Mouse (Mus musculus): ENCODE data around the gene Hoxa6.

Gene Hoxa6

GRCm38 (mm10) chr6:52185834-52186233 is 22.7 kb downstream of the Hoxa6 start:
- ChIA-PET POLR2A (no interaction called here), CTCF (interaction anchor here in 1 of 4 experiments (0.7 kb wide), 1 partner anchor 137 kb away, joined by 3 read pairs; no protein-coding TSS in a partner anchor)

DNA sequence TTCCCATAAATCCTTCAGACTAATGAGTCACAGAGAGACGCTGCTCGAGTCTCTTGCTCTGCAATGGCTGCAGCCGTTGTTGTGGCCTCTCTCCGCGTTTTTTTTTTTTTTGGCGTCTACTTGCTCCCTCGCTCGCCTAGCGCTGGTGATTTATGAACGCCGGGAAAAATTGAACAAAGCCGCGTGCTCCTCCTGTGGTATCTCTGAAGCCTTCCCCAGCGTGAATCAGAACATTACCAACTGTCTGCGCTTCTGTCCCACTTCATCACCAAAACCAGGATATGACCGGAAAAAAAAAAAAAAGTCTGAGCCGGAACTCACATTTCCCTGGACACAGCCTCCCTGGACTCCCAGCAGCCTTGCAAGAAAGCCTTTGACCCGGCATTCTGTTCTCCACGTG is 23.3 kb downstream of the Hoxa6 start:
- ChIA-PET POLR2A (interaction anchor here in 2 of 4 experiments (0.8 to 3.1 kb wide), 3 partner anchors 11 to 833 kb away, joined by 4 to 18 read pairs (median 4); no protein-coding TSS in a partner anchor), CTCF (interaction anchor here in 1 of 4 experiments (0.7 kb wide), 1 partner anchor 137 kb away, joined by 3 read pairs; no protein-coding TSS in a partner anchor)

- CTCF ChIA-PET, result interaction anchor here in 1 of 4 experiments (0.5 kb wide), 1 partner anchor 17 kb away, joined by 3 read pairs; no protein-coding TSS in a partner anchor
- POLR2A ChIA-PET, result interaction anchor here in 2 of 4 experiments (0.8 to 3.1 kb wide), 3 partner anchors 11 to 833 kb away, joined by 4 to 18 read pairs (median 4); no protein-coding TSS in a partner anchor
Observed at GRCm38 (mm10) chr6:52184668-52185067, 23.9 kb downstream of the Hoxa6 start.

GRCm38 (mm10) chr6:52183311-52184080 is 25.0 kb downstream of the Hoxa6 start:
- POLR2A ChIA-PET, result interaction anchor here in 1 of 4 experiments (0.6 to 3.1 kb wide), 4 partner anchors 9 to 26 kb away, joined by 3 to 18 read pairs (median 4); no protein-coding TSS in a partner anchor
- CTCF ChIA-PET, result interaction anchor here in 3 of 4 experiments (0.6 to 1.1 kb wide), 3 partner anchors 57 to 674 kb away, joined by 3 read pairs; partner anchors contain the start of gene Hoxa10 (in 1 of the 3)

GRCm38 (mm10) chr6:52182793-52183192 is 25.7 kb downstream of the Hoxa6 start:
- ChIA-PET POLR2A (interaction anchor here in 1 of 4 experiments (0.6 to 3.1 kb wide), 3 partner anchors 9 to 42 kb away, joined by 4 to 18 read pairs (median 4); no protein-coding TSS in a partner anchor), CTCF (interaction anchor here in 1 of 4 experiments (0.7 kb wide), 1 partner anchor 16 kb away, joined by 3 read pairs; no protein-coding TSS in a partner anchor)

GRCm38 (mm10) chr6:52182030-52182429 is 26.5 kb downstream of the Hoxa6 start:
- CTCF ChIA-PET, result no interaction called here
- POLR2A ChIA-PET, result interaction anchor here in 1 of 4 experiments (1.5 kb wide), 1 partner anchor 43 kb away, joined by 4 read pairs; no protein-coding TSS in a partner anchor

GRCm38 (mm10) chr6:52180726-52181125 is 27.8 kb downstream of the Hoxa6 start:
- CTCF ChIA-PET, result no interaction called here
- POLR2A ChIA-PET, result interaction anchor here in 1 of 4 experiments (0.7 kb wide), 1 partner anchor 21 kb away, joined by 3 read pairs; no protein-coding TSS in a partner anchor

DNA sequence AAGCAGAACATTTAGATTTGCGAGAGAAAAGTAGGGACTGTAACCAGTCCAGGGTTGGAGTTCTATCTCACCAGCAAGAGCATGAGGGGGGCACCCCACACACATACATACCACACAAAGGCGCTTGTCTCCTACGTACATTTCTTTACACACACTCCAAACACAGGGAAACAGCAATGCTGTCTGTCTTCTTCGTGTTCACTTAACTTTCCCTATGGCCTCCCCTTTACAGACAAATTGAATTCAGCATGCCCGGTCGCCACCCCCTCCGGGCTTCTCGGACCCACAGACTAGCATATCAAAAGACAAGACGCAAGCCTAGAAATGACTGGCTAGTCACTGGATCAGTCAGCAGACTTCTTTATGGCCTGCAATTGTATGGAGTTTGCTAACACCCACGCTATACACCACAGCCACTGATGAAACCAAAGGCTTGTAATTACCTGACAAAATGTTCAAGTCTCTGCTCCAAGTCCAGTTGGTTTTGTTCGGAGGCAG is 28.3 kb downstream of the Hoxa6 start:
- ChIA-PET CTCF (no interaction called here), POLR2A (interaction anchor here in 1 of 4 experiments (9.7 kb wide), 1 partner anchor 20 kb away, joined by 75 read pairs; the partner anchor contains the start of gene Hoxa1)

DNA sequence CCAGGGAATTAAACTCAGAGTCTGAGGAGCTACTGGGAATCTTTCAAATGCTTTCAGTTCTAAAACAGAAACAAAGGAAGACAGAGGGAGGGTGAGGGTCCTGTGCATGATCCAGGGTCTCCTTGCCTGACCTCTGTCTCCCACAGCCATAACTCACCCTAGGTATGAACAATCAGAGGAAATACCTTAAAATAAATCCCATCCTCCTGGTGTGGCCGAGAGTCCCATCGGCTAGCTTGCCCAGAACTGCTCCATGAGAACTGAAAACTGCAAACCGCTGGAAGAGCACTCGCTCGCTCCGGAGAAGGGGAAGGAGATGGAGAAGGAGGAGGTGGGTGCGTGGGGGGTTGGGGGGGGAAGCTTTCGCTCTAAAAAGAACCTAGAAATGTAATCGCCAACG is 28.8 kb downstream of the Hoxa6 start:
- POLR2A ChIA-PET, result interaction anchor here in 2 of 4 experiments (0.7 to 9.7 kb wide), 3 partner anchors 12 to 19 kb away, joined by 3 to 75 read pairs (median 17); partner anchors contain the start of genes Hoxa1 (in 1 of the 2) and Hoxa4 (in 1 of the 2)
- CTCF ChIA-PET, result no interaction called here

GRCm38 (mm10) chr6:52178918-52179665 is 29.4 kb downstream of the Hoxa6 start:
- ChIA-PET CTCF (interaction anchor here in 2 of 4 experiments (1.0 to 1.2 kb wide), 2 partner anchors 43 to 134 kb away, joined by 3 read pairs; partner anchors contain the start of gene Hoxa7 (in 1 of the 2)), POLR2A (interaction anchor here in 2 of 4 experiments (0.7 to 9.7 kb wide), 4 partner anchors 12 to 145 kb away, joined by 3 to 75 read pairs (median 10); partner anchors contain the start of genes Hoxa1 (in 1 of the 2) and Hoxa4 (in 1 of the 2))

GRCm38 (mm10) chr6:52177806-52178205 is 30.7 kb downstream of the Hoxa6 start:
- CTCF ChIA-PET, result interaction anchor here in 2 of 4 experiments (0.5 to 1.3 kb wide), 3 partner anchors 27 to 63 kb away, joined by 3 to 5 read pairs (median 4); partner anchors contain the start of gene Hoxa10 (in 2 of the 2)

GRCm38 (mm10) chr6:52177061-52177735 is 31.3 kb downstream of the Hoxa6 start, which contains the start of gene 5730596B20Rik:
5730596B20Rik (plus strand) TSS chr6:52177498.
- ChIA-PET POLR2A (interaction anchor here in 2 of 4 experiments (0.5 to 9.7 kb wide), 12 partner anchors 9 to 786 kb away, joined by 3 to 75 read pairs (median 4); partner anchors contain the start of genes Gm28308 (in 1 of the 2), Hoxa1 (in 1 of the 2), Hoxa3 (in 1 of the 2) and Hoxa4 (in 1 of the 2)), CTCF (interaction anchor here in 2 of 4 experiments (0.7 to 1.3 kb wide), 3 partner anchors 28 to 63 kb away, joined by 3 to 4 read pairs (median 4); partner anchors contain the start of gene Hoxa10 (in 1 of the 2))

More at GRCm38 (mm10) chr6:52177806-52178205, 30.7 kb downstream of the Hoxa6 start:
- POLR2A ChIA-PET, result interaction anchor here in 2 of 4 experiments (0.7 to 9.7 kb wide), 9 partner anchors 10 to 70 kb away, joined by 3 to 75 read pairs (median 4); partner anchors contain the start of genes Gm28308 (in 1 of the 2), Hoxa1 (in 1 of the 2), Hoxa3 (in 1 of the 2) and Hoxa4 (in 1 of the 2)

- CTCF ChIA-PET, result interaction anchor here in 2 of 4 experiments (0.7 to 1.3 kb wide), 2 partner anchors 35 to 64 kb away, joined by 3 to 4 read pairs; partner anchors contain the start of gene Hoxa10 (in 1 of the 2)
- POLR2A ChIA-PET, result interaction anchor here in 3 of 4 experiments (0.6 to 9.7 kb wide), 11 partner anchors 13 to 969 kb away, joined by 3 to 75 read pairs (median 3); partner anchors contain the start of genes Hoxa1 (in 1 of the 3) and Hoxa4 (in 1 of the 3)
Observed at GRCm38 (mm10) chr6:52176391-52176790, 32.1 kb downstream of the Hoxa6 start.

DNA sequence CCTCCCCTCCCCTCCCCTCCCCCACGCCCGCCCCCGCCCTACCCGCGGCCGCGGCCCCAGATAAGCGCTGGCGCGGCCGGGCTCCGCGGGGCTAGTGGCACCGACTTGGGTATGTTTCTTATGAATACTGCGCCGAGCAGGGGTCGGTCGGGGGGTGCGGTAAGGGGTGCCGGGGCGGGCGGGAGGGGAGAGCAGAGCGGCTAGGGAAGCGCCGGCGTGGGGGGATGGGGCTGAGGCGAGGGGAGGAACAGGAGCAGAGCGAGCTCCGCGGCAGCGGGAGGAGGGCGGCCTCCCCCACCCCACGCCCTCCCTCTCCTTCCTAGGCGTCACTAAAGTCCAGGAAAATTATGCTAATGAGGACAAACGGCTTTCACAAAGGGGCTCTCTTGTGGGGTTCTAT is 32.7 kb downstream of the Hoxa6 start:
- ChIA-PET POLR2A (interaction anchor here in 3 of 4 experiments (0.6 to 9.7 kb wide), 8 partner anchors 13 to 140 kb away, joined by 3 to 75 read pairs (median 4); partner anchors contain the start of gene Hoxa1 (in 1 of the 3)), CTCF (no interaction called here)

DNA sequence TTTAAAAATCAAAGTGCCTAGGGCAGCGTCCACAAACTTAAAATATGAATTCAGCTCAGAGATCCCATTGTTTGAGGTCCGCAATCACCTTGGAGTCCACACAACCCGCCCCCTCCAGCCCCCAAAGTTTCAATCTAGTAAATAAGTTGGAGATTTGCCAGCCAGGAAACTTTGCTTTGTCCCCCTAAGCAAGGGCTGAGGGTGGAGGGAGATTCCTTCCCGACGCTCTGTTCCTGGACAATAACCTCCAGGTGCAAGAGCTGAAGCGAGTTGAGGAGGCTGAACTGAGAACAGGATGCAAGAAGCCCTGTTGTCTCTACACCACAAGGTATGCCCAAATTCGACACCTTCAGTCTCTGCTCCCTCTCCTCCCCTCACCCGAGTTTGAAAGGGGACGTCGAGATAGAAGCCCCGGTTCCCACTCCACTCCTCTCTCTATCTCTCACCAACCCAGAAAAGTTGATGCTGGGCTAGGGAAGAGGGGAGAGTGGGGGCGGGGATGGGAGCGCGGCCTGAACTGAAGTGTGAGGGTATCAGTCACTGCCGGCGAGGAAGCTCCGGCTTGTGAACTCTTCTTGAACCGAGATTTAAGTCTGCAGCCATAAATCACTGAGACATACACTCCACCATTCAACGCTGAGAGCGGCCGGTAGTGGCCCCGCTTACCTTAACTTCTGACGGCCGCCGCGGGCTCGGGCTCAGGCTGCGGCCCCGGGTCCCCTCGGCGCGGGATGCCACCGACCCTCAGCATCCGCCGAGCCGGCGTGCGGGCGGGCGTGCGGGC is 33.4 kb downstream of the Hoxa6 start:
- ChIA-PET CTCF (no interaction called here), POLR2A (interaction anchor here in 2 of 4 experiments (0.6 to 9.7 kb wide), 5 partner anchors 8 to 76 kb away, joined by 3 to 75 read pairs (median 5); partner anchors contain the start of gene Hoxa1 (in 1 of the 2))

DNA sequence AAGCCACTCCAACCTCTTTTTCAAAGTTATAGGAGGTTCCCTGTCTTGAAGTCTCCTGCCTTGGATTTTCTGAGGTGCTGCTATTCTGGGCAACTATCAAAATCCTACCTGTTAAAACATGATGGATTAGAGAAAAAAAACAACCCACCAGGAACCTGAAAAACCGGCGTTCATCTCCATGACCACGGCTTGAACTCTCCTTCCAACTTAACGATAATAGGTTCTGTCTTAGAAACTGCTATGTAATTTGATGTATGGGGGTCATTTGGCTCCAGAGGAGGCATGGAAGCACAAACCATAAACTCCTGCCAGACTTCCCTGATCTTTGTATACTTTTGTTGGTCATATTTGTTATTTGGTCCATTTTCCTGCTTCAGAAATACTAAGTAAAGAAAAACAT is 34.9 kb downstream of the Hoxa6 start:
- ChIA-PET CTCF (interaction anchor here in 2 of 4 experiments (1.1 to 1.5 kb wide), 2 partner anchors 67 kb away, joined by 4 to 13 read pairs; partner anchors contain the start of gene Hoxa10 (in 2 of the 2)), POLR2A (interaction anchor here in 2 of 4 experiments (0.5 to 9.7 kb wide), 5 partner anchors 10 to 650 kb away, joined by 4 to 75 read pairs (median 5); partner anchors contain the start of genes Gm28308 (in 1 of the 2), Hoxa1 (in 1 of the 2), Hoxa3 (in 1 of the 2) and Snx10 (in 1 of the 2))

Data from embryonic stem cell, embryonic (primary cell).